Comparison of ENCODE assay signal across 8 mouse cellular contexts in the genomic region with DNA sequence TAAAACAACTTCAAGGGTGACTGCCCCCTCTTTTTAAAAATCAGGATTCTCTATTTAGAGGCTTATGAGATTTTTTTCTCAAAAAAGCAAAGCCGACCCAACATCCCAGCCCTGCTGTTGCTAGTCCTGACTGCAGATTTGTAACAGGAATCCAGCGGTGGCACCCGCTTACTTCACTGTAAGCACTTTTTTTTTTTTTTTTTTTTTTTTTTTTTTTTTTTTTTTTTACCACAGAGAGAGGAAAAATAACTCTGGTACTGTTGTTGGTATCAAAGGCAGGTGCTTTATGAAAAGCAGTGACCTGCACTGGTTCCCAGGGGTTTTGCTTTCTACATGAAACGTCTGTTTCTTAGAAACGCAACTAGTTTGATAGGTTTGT. TPM values are rescaled to one million over a fixed set of nuclear protein-coding genes. Genes with fewer than 3 reads are reported as not detected.
A peak's percentile ranks its signal among the peaks of the same experiment; 100 is the strongest.
DNase-seq lines count a peak whose midpoint lies in the region; ATAC-seq and TF ChIP-seq lines count a peak whose summit lies in the region.

No protein-coding gene starts in this region.

- no peak for TF ChIP-seq EP300 in ES-Bruce4 (IDR thresholded peaks at IDR 0.05; ENCODE audit: insufficient read depth, low read depth, low read length)
- no peak for TF ChIP-seq EP300 in liver, postnatal 0 days (IDR thresholded peaks at IDR 0.05; ENCODE audit: low read depth)

- ATAC-seq in hindbrain, embryonic 12.5 days (ENCODE audit: low FRiP score) = no peak
- ATAC-seq in liver, postnatal 0 days = no peak

- H3K4me1 ChIP-seq in ES-Bruce4 (ENCODE audit: control insufficient read depth, insufficient read depth, low read length) = no peaks in the 10 kb centered on the region
- H3K4me1 ChIP-seq in hindbrain, embryonic 12.5 days = peaks cover 8% of the 10 kb centered on the region
- peaks cover 4% of the 10 kb centered on the region; the same call in 1 of the 2 replicates for H3K4me1 ChIP-seq in liver, postnatal 0 days (ENCODE audit: insufficient read depth)

- peak overlapping the region; percentile 95 for H3K4me2 ChIP-seq in hindbrain, embryonic 12.5 days (replicated peaks)
- H3K4me2 ChIP-seq in liver, postnatal 0 days (ENCODE audit: low read depth, low read length) = peak overlapping the region; percentile 95

- no peak overlapping the region for H3K27ac ChIP-seq in ES-Bruce4 (ENCODE audit: insufficient read depth, low read length)
- H3K27ac ChIP-seq in hindbrain, embryonic 12.5 days = no peak overlapping the region
- no peak overlapping the region for H3K27ac ChIP-seq in liver, postnatal 0 days (ENCODE audit: low read depth)

- no peak for TF ChIP-seq POLR2A in ES-Bruce4 (IDR thresholded peaks at IDR 0.05; ENCODE audit: insufficient read depth, low read length)

- no peaks in the 10 kb centered on the region for H3K9me3 ChIP-seq in ES-Bruce4 (replicated peaks; ENCODE audit: control insufficient read depth, insufficient read depth, low read length, poor library complexity, severe bottlenecking)
- H3K9me3 ChIP-seq in hindbrain, embryonic 12.5 days (replicated peaks) = no peaks in the 10 kb centered on the region
- no peaks in the 10 kb centered on the region for H3K9me3 ChIP-seq in liver, postnatal 0 days (ENCODE audit: low read length)

- TF ChIP-seq CTCF in ES-Bruce4 (IDR thresholded peaks at IDR 0.05; ENCODE audit: low read depth, low read length) = no peak
- TF ChIP-seq CTCF in liver, postnatal 0 days (IDR thresholded peaks at IDR 0.05; ENCODE audit: low read depth) = no peak

- no peaks in the 10 kb centered on the region; the same call in 1 of the 2 replicates for H3K27me3 ChIP-seq in ES-Bruce4 (ENCODE audit: control insufficient read depth, insufficient read depth, low read length, poor library complexity, severe bottlenecking)
- peaks cover 17% of the 10 kb centered on the region for H3K27me3 ChIP-seq in hindbrain, embryonic 12.5 days
- H3K27me3 ChIP-seq in liver, postnatal 0 days (ENCODE audit: insufficient read depth, low read length) = peaks cover 12% of the 10 kb centered on the region

- DNase-seq in heart, adult 11 months = peak; percentile 2
- no peak for DNase-seq in heart, postnatal 4 days
- no peak for DNase-seq in liver, postnatal 0 days
- DNase-seq in embryo, embryonic 9.5 days (ENCODE audit: extremely low spot score) = no peak
- no peak for DNase-seq in layer of hippocampus, adult 8-10 months (ENCODE audit: low spot score in 2 of 2)
- no peak for DNase-seq in frontal cortex, postnatal 36 days (ENCODE audit: low spot score in 2 of 2)

- H3K36me3 ChIP-seq in ES-Bruce4 (ENCODE audit: control insufficient read depth, insufficient read depth, low read length, poor library complexity, severe bottlenecking) = no peaks in the 10 kb centered on the region
- H3K36me3 ChIP-seq in hindbrain, embryonic 12.5 days = no peaks in the 10 kb centered on the region
- H3K36me3 ChIP-seq in liver, postnatal 0 days (replicated peaks; ENCODE audit: insufficient read depth, low read length) = no peaks in the 10 kb centered on the region

- no peak overlapping the region for H3K9ac ChIP-seq in ES-Bruce4 (ENCODE audit: low read depth, poor library complexity, severe bottlenecking)
- no peak overlapping the region for H3K9ac ChIP-seq in hindbrain, embryonic 12.5 days
- no peak overlapping the region for H3K9ac ChIP-seq in liver, postnatal 0 days (replicated peaks)

- H3K4me3 ChIP-seq in ES-Bruce4 (ENCODE audit: low read depth, low read length) = peak overlapping the region; percentile 78
- H3K4me3 ChIP-seq in hindbrain, embryonic 12.5 days = peak overlapping the region; percentile 54
- H3K4me3 ChIP-seq in liver, postnatal 0 days (ENCODE audit: low read depth, low read length) = peak overlapping the region; percentile 65

- 19% methylated on average over 5 of the region's 5 CpGs for WGBS in hindbrain, embryonic 12.5 days
- 13% methylated on average over 5 of the region's 5 CpGs for WGBS in liver, postnatal 0 days (ENCODE audit: insufficient replicate concordance)

RNA-seq across cellular contexts. Expression of gene Wif1, which starts 0.8 kb away (rescaled TPM):
- total RNA-seq in heart, postnatal 4 days (2021) = 1 to 10 TPM; 4.6 to 5.9 TPM
- not detected in 2 replicates for polyA plus RNA-seq in ES-Bruce4 (2011; ENCODE audit: insufficient read depth, insufficient read length, low read depth, missing spikeins)
- polyA plus RNA-seq in hindbrain, embryonic 12.5 days (2016; fragmentation: Nextera tagmentation; extraction: Ambion mirVana) = 8.4 and 9.2 TPM in 2 replicates
- 4.1 and 5.3 TPM in 2 replicates for polyA plus RNA-seq in liver, postnatal 0 days (2015; fragmentation: Nextera tagmentation; extraction: Ambion mirVana)
- total RNA-seq in layer of hippocampus, adult 8-10 months (2022) = 1 to 10 TPM in 1 of 4 experiments, under 1 TPM in 3; 0.71 to 1.1 (median 0.96) TPM

RNA-seq across cellular contexts. Expression of gene Lemd3, which starts 55.4 kb away (rescaled TPM):
- 10 to 100 TPM; 14.4 to 17.1 TPM for total RNA-seq in heart, postnatal 4 days (2021)
- polyA plus RNA-seq in ES-Bruce4 (2011; ENCODE audit: insufficient read depth, insufficient read length, low read depth, missing spikeins) = 17.4 and 20.2 TPM in 2 replicates
- polyA plus RNA-seq in hindbrain, embryonic 12.5 days (2016; fragmentation: Nextera tagmentation; extraction: Ambion mirVana) = 5.6 and 5.7 TPM in 2 replicates
- 0.90 and 1.3 TPM in 2 replicates for polyA plus RNA-seq in liver, postnatal 0 days (2015; fragmentation: Nextera tagmentation; extraction: Ambion mirVana)
- total RNA-seq in layer of hippocampus, adult 8-10 months (2022) = 10 to 100 TPM; 31.0 to 35.2 (median 32.3) TPM
